Mouse (Mus musculus) WW6 (cell line): ENCODE results near the gene Fndc7.

Source experiments
- DNase-seq: peaks from one replicate; pipeline ENCODE4 v3.0.0-alpha.2; 2013; ENCODE audit warnings: low read depth, low spot score

The Fndc7 gene

GRCm38 (mm10) chr3:108889908-108890307 is at the start of gene Fndc7:
Gene Fndc7, minus strand, starts transcription at chr3:108890008.
- DNase-seq, result no peak

- no peak for DNase-seq
Observed at GRCm38 (mm10) chr3:108939573-108939972, 49.8 kb upstream of the Fndc7 start, which contains the start of gene Henmt1. Gene Henmt1, plus strand, starts transcription at chr3:108939873.

GRCm38 (mm10) chr3:108938691-108939090 is 48.9 kb upstream of the Fndc7 start:
- DNase-seq, result no peak

- DNase-seq, result no peak
Observed at GRCm38 (mm10) chr3:108933557-108933956, 43.7 kb upstream of the Fndc7 start.

- DNase-seq, result no peak
Observed at GRCm38 (mm10) chr3:108926308-108926707, 36.5 kb upstream of the Fndc7 start.

- no peak for DNase-seq
Observed at GRCm38 (mm10) chr3:108925677-108926076, 35.9 kb upstream of the Fndc7 start.

GRCm38 (mm10) chr3:108921822-108922221 is 32.0 kb upstream of the Fndc7 start:
- DNase-seq, result no peak

GRCm38 (mm10) chr3:108920442-108921070 is 30.7 kb upstream of the Fndc7 start:
- no peak for DNase-seq

GRCm38 (mm10) chr3:108918852-108919251 is 29.0 kb upstream of the Fndc7 start:
- no peak for DNase-seq

- DNase-seq, result no peak
Observed at GRCm38 (mm10) chr3:108917986-108918385, 28.2 kb upstream of the Fndc7 start.

GRCm38 (mm10) chr3:108916857-108917256 is 27.0 kb upstream of the Fndc7 start:
- no peak for DNase-seq

- no peak for DNase-seq
Observed at GRCm38 (mm10) chr3:108915999-108916398, 26.2 kb upstream of the Fndc7 start.

- peak; percentile 84 for DNase-seq
Observed at GRCm38 (mm10) chr3:108911548-108912413, 22.0 kb upstream of the Fndc7 start, which contains the start of gene Prpf38b. Gene Prpf38b, minus strand, starts transcription at chr3:108911727.

- peak; percentile 43 for DNase-seq
Observed at GRCm38 (mm10) chr3:108911081-108911547, 21.3 kb upstream of the Fndc7 start.

- DNase-seq, result no peak
Observed at GRCm38 (mm10) chr3:108910303-108911080, 20.7 kb upstream of the Fndc7 start.

GRCm38 (mm10) chr3:108902934-108903333 is 13.1 kb upstream of the Fndc7 start:
- no peak for DNase-seq

- DNase-seq, result no peak
Observed at GRCm38 (mm10) chr3:108902038-108902437, 12.2 kb upstream of the Fndc7 start.

GRCm38 (mm10) chr3:108900681-108901080 is 10.9 kb upstream of the Fndc7 start:
- DNase-seq, result no peak

GRCm38 (mm10) chr3:108900147-108900546 is 10.3 kb upstream of the Fndc7 start:
- DNase-seq, result no peak

- no peak for DNase-seq
Observed at GRCm38 (mm10) chr3:108898640-108899039, 8.8 kb upstream of the Fndc7 start.

- no peak for DNase-seq
Observed at GRCm38 (mm10) chr3:108892914-108893313, 3.1 kb upstream of the Fndc7 start.

GRCm38 (mm10) chr3:108892080-108892479 is 2.3 kb upstream of the Fndc7 start:
- no peak for DNase-seq
